Mouse (Mus musculus): ENCODE measurements around the gene Eme1. TPM values are rescaled to one million over a fixed set of nuclear protein-coding genes. Genes with fewer than 3 reads are reported as not detected.
"Not testable (repeated sequence)": the region's sequence is repeated elsewhere in the genome, so short reads cannot be mapped to it uniquely, and the experiment has no call there.

Eme1 gene
- polyA plus RNA-seq (2021), result 6.9 TPM

DNA sequence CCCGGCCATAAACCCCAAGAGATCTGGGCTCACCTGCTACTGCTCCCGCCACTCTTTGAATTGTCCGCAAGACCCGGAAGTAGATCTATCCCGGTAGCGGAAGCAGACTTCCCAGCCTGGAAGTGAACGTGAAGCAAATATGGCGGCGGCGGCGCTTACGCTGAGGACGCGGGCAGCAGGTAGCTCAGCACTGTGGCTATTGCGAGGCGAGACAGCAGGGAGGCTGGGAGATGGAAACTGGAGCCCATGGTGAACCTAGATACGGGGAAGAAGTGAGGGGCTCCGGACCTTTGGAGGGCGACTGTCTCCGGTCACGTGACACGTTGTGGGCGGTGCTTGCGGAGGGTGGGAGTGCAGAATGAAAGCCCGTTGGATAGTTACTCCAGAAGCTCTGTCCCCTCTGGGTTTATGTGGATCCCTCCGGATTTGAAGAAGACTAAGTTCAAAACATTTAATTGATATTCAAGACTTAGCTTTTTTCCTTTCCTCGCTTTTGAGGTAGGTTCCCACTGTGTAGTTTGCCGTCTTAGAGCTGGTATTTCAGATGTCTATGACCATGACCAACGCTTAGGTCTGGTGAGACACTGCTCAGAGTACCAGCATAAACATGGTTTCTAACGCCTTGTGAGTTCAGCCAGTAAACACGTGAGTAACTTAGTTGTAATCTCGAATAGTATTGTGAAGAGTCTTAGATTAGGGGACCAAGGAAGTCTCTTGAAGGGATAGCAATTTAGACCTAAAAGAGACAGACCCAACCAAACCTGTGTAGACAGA is at the start of gene Eme1, which contains the start of gene Mrpl27:
Gene Eme1, minus strand, starts transcription at position 302 of the 774 bp plus-strand sequence.
Gene Mrpl27, plus strand, starts transcription at position 105 of the 774 bp plus-strand sequence.
- H3K27me3 ChIP-seq, result no peaks in the 10 kb centered on the region
- ATAC-seq (peak; percentile 70), DNase-seq (ENCODE audit: low read depth, low spot score) (peak; percentile 43)
- no peak for TF ChIP-seq CTCF (IDR thresholded peaks at IDR 0.05)
- ChIA-PET POLR2A (interaction anchor here (0.6 to 1.0 kb wide), 2 partner anchors 11 to 24 kb away, joined by 4 read pairs; partner anchors contain the start of gene Lrrc59), CTCF (interaction anchor here (1.4 kb wide), 1 partner anchor 24 kb away, joined by 4 read pairs; the partner anchor contains the start of gene Lrrc59)
- in situ Hi-C loops (cut with MboI; ENCODE audit: low pct_unique_long_range_greater_than_20kb), result no loop called here

DNA sequence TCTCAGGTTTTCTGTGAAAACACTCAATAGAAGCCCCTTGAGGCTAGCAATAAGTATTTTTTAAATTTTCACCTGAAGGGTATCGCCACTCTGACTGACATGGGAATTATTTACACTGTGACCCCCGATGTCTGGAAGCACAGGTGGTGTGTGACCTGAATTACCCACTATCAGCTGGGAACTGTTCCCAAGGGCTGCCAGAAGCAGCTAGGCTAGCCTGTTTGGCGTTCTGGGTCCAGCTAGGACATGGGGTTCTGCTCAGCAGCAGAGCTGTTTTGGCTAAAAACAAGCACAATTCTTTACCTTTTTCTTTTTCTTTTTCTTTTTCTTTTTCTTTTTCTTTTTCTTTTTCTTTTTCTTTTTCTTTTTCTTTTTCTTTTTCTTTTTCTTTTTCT is 48.4 kb upstream of the Eme1 start:
- peaks cover 4% of the 10 kb centered on the region for H3K27me3 ChIP-seq
- ATAC-seq, result no peak
- CTCF ChIA-PET, result no interaction called here
- TF ChIP-seq CTCF (IDR thresholded peaks at IDR 0.05), result no peak
- POLR2A ChIA-PET, result interaction anchor here (0.7 kb wide), 1 partner anchor 288 kb away, joined by 7 read pairs; no protein-coding TSS in a partner anchor
- DNase-seq (ENCODE audit: low read depth, low spot score), result no peak
- in situ Hi-C loops (cut with MboI; ENCODE audit: low pct_unique_long_range_greater_than_20kb), result no loop called here

DNA sequence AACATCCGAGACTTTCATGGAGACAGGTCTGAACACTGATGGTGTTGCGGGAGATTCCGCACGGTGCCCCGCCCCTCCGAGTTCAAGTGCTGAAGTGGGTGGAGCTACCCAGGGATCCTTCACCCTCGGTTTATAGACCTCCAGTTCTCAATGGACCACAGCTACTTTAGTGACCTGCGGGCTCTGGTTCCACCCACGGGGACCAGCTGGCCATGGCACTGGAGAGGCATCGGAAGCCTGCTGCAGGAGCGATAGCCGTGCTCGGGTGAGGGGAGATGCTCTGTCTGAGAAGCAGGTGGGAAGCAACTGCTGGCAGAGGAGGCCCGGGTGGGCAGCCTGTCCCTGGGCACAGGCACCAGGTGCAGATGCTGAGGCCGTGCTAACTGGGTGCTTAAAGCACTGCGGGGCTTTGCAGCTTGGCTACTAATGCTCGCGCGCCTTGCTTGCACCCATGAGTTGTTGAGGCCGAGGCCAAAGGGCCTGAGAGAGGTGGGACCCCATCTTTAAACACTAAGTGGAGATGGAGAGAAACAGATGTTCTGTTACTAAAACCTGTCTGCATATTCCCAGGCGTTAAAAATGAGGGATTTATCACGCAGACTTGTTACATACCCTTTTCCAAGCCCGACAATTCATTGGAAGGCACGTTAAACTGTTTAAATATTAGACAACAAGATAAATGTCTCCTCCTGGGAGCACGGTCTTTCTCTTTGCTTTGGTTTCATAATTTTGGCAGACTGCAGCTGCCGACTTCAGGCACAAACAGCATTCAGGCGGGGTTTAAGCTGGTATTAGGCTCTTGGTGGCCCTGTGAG is 47.8 kb upstream of the Eme1 start:
- no peak for TF ChIP-seq CTCF (IDR thresholded peaks at IDR 0.05)
- in situ Hi-C loops (cut with MboI; ENCODE audit: low pct_unique_long_range_greater_than_20kb), result no loop called here
- POLR2A ChIA-PET, result interaction anchor here (0.6 to 0.7 kb wide), 2 partner anchors 227 to 288 kb away, joined by 3 to 7 read pairs; no protein-coding TSS in a partner anchor
- peaks cover 5% of the 10 kb centered on the region for H3K27me3 ChIP-seq
- no peak for ATAC-seq
- DNase-seq (ENCODE audit: low read depth, low spot score), result no peak
- CTCF ChIA-PET, result no interaction called here

DNA sequence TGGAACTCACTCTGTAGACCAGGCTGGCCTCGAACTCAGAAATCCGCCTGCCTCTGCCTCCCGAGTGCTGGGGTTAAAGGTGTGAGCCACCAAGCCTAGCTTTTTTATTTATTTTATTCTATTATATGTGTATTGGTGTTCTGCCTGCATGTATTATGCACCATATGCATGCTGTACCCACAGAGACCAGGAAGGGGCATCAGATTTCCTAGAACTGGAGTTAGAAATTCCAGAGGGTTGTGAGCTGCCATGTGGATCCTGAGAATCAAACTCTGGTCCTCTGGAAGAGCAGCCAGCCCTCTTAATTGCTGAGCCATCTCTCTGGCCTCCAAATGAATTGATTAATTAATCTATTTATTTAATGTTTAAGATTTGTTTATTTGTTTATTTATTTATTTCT is 45.6 kb upstream of the Eme1 start:
- ChIA-PET POLR2A (no interaction called here), CTCF (no interaction called here)
- DNase-seq (ENCODE audit: low read depth, low spot score) (no peak), ATAC-seq (no peak)
- H3K27me3 ChIP-seq, result peaks cover 10% of the 10 kb centered on the region
- in situ Hi-C loops (cut with MboI; ENCODE audit: low pct_unique_long_range_greater_than_20kb), result no loop called here
- no peak for TF ChIP-seq CTCF (IDR thresholded peaks at IDR 0.05)

DNA sequence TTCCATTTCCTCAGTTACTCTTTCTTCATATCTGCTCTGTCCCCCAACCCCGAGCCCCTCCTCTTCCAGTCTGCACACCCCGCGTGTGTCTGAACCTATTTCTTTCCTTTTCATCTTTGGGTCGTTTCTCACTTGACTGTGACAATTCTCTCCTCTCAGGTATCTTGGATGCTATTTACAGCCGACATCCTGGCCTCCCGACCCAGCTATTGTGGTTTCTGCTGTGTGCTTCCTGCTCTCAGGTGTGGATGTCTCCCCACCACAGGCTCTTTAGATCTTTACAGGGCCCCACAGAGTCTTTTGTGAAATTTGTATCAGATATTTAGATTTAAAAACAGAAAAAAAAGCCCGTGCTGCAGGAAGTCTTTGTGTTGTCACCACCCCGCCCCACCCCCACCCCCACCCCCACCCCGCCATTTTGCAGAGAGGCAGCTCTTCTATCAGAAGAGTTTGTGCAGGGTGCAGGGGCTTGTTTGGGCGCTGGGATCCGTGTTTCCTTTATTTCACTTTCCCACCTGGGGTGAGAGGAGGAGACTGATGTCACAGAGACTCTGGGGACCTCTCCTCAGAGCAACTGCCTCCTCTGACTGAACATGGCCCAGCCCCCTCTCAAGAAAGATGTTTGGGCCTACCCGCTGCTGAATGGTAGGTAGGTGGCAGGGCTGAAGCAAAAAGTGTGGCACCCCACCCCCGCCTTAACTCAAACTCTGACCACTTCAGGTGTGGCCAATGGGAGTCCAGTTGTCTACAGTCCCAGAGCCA is 44.1 kb upstream of the Eme1 start:
- peaks cover 10% of the 10 kb centered on the region for H3K27me3 ChIP-seq
- in situ Hi-C loops (cut with MboI; ENCODE audit: low pct_unique_long_range_greater_than_20kb), result no loop called here
- POLR2A ChIA-PET, result no interaction called here
- ATAC-seq, result no peak
- no peak for TF ChIP-seq CTCF (IDR thresholded peaks at IDR 0.05)
- no peak for DNase-seq (ENCODE audit: low read depth, low spot score)
- CTCF ChIA-PET, result no interaction called here

DNA sequence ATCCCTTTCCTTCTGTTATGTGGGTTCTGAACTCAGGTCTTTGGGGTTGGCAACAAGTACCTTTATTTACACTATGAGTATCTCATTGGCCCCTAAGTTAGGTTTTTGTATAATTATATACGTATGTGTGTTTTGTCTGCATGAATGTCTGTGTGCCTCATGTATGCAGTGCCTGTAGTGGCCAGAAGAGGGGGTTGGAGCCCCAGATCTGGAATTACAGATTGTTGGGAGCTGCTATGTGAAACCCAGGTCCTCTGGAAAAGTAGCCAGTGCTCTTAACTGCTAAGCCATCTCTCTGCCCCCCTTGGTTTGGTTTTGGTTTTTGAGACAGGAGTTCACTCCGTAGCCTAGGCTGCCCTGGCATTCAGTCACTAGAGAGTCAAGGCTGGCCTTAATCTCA is 43.4 kb upstream of the Eme1 start:
- CTCF ChIA-PET, result no interaction called here
- no peak for ATAC-seq
- no peak for TF ChIP-seq CTCF (IDR thresholded peaks at IDR 0.05)
- peaks cover 10% of the 10 kb centered on the region for H3K27me3 ChIP-seq
- in situ Hi-C loops (cut with MboI; ENCODE audit: low pct_unique_long_range_greater_than_20kb), result no loop called here
- POLR2A ChIA-PET, result no interaction called here
- no peak for DNase-seq (ENCODE audit: low read depth, low spot score)

DNA sequence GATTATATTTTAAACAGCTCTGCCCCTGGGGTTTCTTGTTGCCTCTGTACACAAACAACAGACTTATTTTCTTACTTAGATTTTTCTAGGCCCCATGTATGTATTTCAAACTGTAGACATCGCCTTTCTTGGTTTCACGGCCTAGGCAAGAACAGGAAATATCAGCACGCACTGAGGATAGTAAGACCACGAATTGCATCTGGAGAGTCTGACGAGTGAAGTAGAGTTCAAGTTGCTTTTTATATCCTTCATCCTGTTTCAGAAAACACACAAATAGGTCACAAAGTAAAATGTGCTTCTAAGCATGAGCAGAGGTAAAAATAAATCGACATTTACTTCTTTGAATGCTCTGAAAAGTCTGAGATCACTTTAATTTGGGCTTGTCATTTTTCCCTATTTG is 41.7 kb upstream of the Eme1 start:
- no peak for TF ChIP-seq CTCF (IDR thresholded peaks at IDR 0.05)
- CTCF ChIA-PET, result no interaction called here
- no peak for ATAC-seq
- in situ Hi-C loops (cut with MboI; ENCODE audit: low pct_unique_long_range_greater_than_20kb), result no loop called here
- H3K27me3 ChIP-seq, result peaks cover 10% of the 10 kb centered on the region
- no peak for DNase-seq (ENCODE audit: low read depth, low spot score)
- POLR2A ChIA-PET, result no interaction called here

DNA sequence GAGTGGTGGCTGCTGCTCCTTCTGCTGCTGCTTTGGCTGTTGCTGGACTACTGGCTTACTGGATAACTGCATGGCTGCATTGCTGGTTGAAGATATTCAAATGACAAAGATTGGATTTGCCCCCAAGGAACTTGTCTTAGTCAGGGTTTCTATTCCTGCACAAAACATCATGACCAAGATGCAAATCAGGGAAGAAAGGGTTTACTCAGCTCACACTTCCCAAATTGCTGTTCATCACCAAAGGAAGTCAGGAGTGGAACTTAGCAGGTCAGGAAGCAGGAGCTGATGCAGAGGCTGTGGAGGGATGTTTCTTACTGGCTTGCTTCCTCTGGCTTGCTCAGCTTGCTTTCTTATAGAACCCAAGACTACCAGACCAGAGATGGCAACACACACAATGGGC is 38.7 kb upstream of the Eme1 start:
- CTCF ChIA-PET, result interaction anchor here (1.4 kb wide), 1 partner anchor 10 kb away, joined by 3 read pairs; no protein-coding TSS in a partner anchor

DNA sequence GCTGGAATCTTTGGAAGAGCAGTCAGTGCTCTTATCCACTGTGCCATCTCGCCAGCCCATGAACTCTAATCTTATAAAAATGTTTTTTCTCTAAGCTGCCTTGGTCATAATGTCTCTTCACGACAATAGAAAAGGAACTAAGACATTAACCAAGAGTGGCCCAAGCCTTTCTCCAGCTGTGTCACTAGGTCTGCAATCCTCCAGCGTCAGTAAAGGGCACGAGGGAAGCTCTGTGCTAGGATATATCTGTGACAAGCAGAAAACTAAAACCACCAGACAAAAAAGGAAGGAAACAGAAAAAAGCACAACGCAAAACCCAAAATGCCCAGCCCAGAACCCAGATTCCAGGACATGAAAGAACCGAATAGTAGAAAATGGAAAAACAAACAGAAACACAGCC is 33.4 kb upstream of the Eme1 start:
- ChIA-PET CTCF (interaction anchor here (1.4 kb wide), 1 partner anchor 18 kb away, joined by 4 read pairs; no protein-coding TSS in a partner anchor), POLR2A (no interaction called here)
- in situ Hi-C loops (cut with MboI; ENCODE audit: low pct_unique_long_range_greater_than_20kb), result no loop called here
- DNase-seq (ENCODE audit: low read depth, low spot score) (no peak), ATAC-seq (no peak)
- peaks cover 3% of the 10 kb centered on the region for H3K27me3 ChIP-seq
- TF ChIP-seq CTCF (IDR thresholded peaks at IDR 0.05), result no peak

More for the DNA sequence above, 38.7 kb upstream of the Eme1 start:
- H3K27me3 ChIP-seq, result peaks cover 10% of the 10 kb centered on the region
- ATAC-seq; in situ Hi-C loops (cut with MboI; ENCODE audit: low pct_unique_long_range_greater_than_20kb); POLR2A ChIA-PET; DNase-seq (ENCODE audit: low read depth, low spot score): not testable (repeated sequence)

DNA sequence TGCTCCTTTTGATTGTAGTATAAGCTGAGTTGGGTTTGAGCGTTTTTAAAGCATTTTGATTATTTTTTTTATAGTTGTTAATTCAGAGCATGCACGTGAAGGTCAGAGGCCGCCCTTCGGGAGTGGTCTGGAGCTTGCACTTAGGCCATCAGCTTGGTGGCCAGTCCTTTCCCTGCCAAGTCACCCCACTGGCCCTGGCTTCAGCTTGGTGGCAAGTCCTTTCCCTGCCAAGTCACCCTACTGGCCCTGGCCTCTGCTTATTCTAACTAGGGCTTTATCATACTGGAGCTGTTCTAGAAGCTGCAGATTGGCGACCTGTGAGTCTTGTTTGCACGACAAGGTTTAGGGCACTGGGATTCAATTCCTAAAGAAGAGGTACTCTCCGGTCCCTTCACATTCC is 28.7 kb upstream of the Eme1 start:
- DNase-seq (ENCODE audit: low read depth, low spot score), result no peak
- H3K27me3 ChIP-seq, result peaks cover 8% of the 10 kb centered on the region
- TF ChIP-seq CTCF (IDR thresholded peaks at IDR 0.05), result no peak
- no peak for ATAC-seq
- in situ Hi-C loops (cut with MboI; ENCODE audit: low pct_unique_long_range_greater_than_20kb), result no loop called here
- ChIA-PET CTCF (interaction anchor here (1.0 kb wide), 1 partner anchor 10 kb away, joined by 3 read pairs; no protein-coding TSS in a partner anchor), POLR2A (no interaction called here)
